Mouse (Mus musculus) kidney, adult 2 months (tissue): Measurements from ENCODE around the gene Chst4.

ENCODE experiments used
- CTCF ChIP-seq: fragments of 200-500 bp; conservative IDR thresholded peaks from 2 replicates; pipeline ENCODE4 v1.5.1; 2011; ENCODE audit warnings: low read depth, mild to moderate bottlenecking, control low read depth, low read length, moderate library complexity, mixed read lengths; ENCODE audit not compliant: insufficient read depth, insufficient read length
- POLR2A ChIP-seq: fragments of 200-500 bp; IDR thresholded peaks from one replicate; pipeline ENCODE4 v1.6.1; 2011; ENCODE audit warnings: low read depth, low read length, control low read depth

DNA sequence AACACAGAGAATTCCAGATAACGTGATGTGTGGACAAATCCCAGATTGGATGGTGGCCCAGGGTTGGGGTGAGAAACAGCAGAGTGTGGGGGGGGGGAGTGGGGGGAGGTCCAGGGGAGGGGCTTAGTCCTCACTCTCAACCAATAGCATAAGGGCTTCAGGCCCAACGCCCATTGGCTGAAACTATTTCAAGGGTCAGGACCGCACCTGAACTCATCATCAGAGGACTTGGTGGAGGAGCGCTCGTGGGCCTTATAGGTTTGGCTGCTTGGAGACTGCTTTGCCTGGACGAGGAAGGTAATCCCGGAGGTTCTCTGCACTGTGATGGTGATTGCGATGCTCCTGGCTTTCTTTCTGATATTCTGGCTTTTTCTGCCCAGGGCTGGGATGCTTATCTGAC, 49.3 kb downstream of the Chst4 start, which contains the start of gene Tat:
- TF ChIP-seq CTCF (no peak), POLR2A (no peak)
